Mouse (Mus musculus) bone marrow, adult 2 months (tissue): ENCODE results near the gene Stard3nl.

Source experiments
- CTCF ChIP-seq: fragments of 200-500 bp; IDR thresholded peaks from 2 replicates; pipeline ENCODE4 v1.5.1; 2011; ENCODE audit warnings: low read length, control low read depth; ENCODE audit not compliant: control insufficient read depth, insufficient read depth
- POLR2A ChIP-seq: fragments of 200-500 bp; IDR thresholded peaks from 2 replicates; pipeline ENCODE4 v1.6.1; 2011; ENCODE audit warnings: low read depth, mild to moderate bottlenecking, control low read depth, low read length, borderline replicate concordance; ENCODE audit not compliant: control insufficient read depth

- TF ChIP-seq CTCF, result no peak
- no peak for TF ChIP-seq POLR2A
Observed at GRCm38 (mm10) chr13:19352795-19353194, 42.8 kb downstream of the Stard3nl start.
